Mouse (Mus musculus): ENCODE measurements around the gene Timp3.

Gene Timp3

GRCm38 (mm10) chr10:86296111-86296510, 4.1 kb upstream of the Timp3 start:
- in situ Hi-C loops (cut with MboI, MseI), result loop anchor here (5.0 kb wide), 1 partner anchor 229 kb away; no protein-coding TSS in a partner anchor

GRCm38 (mm10) chr10:86297307-86297706, 2.9 kb upstream of the Timp3 start:
- in situ Hi-C loops (cut with MboI, MseI), result loop anchor here (5.0 kb wide), 1 partner anchor 230 kb away; no protein-coding TSS in a partner anchor

- in situ Hi-C loops (cut with MboI, MseI), result loop anchor here (5.0 kb wide), 1 partner anchor 231 kb away; no protein-coding TSS in a partner anchor
Measured at GRCm38 (mm10) chr10:86298326-86298725, 1.8 kb upstream of the Timp3 start.

- in situ Hi-C loops (cut with MboI, MseI), result loop anchor here (5.0 kb wide), 1 partner anchor 232 kb away; no protein-coding TSS in a partner anchor
Measured at GRCm38 (mm10) chr10:86299795-86300194, 377 bp upstream of the Timp3 start.

- in situ Hi-C loops (cut with MboI, MseI), result no loop called here
Measured at GRCm38 (mm10) chr10:86301117-86301490, 932 bp downstream of the Timp3 start.

- in situ Hi-C loops (cut with MboI, MseI), result no loop called here
Measured at GRCm38 (mm10) chr10:86301593-86302317, 1.6 kb downstream of the Timp3 start.

GRCm38 (mm10) chr10:86302318-86302648, 2.1 kb downstream of the Timp3 start:
- in situ Hi-C loops (cut with MboI, MseI), result no loop called here

GRCm38 (mm10) chr10:86302761-86303494, 2.8 kb downstream of the Timp3 start:
- in situ Hi-C loops (cut with MboI, MseI), result no loop called here

GRCm38 (mm10) chr10:86303495-86303876, 3.3 kb downstream of the Timp3 start:
- in situ Hi-C loops (cut with MboI, MseI), result no loop called here

GRCm38 (mm10) chr10:86304583-86304982, 4.4 kb downstream of the Timp3 start:
- in situ Hi-C loops (cut with MboI, MseI), result no loop called here

GRCm38 (mm10) chr10:86307235-86307634, 7.1 kb downstream of the Timp3 start:
- in situ Hi-C loops (cut with MboI, MseI), result no loop called here

- in situ Hi-C loops (cut with MboI, MseI), result no loop called here
Measured at GRCm38 (mm10) chr10:86310527-86310926, 10.4 kb downstream of the Timp3 start.

- in situ Hi-C loops (cut with MboI, MseI), result no loop called here
Measured at GRCm38 (mm10) chr10:86312976-86313375, 12.8 kb downstream of the Timp3 start.

- in situ Hi-C loops (cut with MboI, MseI), result no loop called here
Measured at GRCm38 (mm10) chr10:86313448-86313847, 13.3 kb downstream of the Timp3 start.

GRCm38 (mm10) chr10:86315513-86315912, 15.3 kb downstream of the Timp3 start:
- in situ Hi-C loops (cut with MboI, MseI), result no loop called here

GRCm38 (mm10) chr10:86317633-86318032, 17.5 kb downstream of the Timp3 start:
- in situ Hi-C loops (cut with MboI, MseI), result no loop called here

GRCm38 (mm10) chr10:86318552-86319140, 18.5 kb downstream of the Timp3 start:
- in situ Hi-C loops (cut with MboI, MseI), result no loop called here

GRCm38 (mm10) chr10:86319526-86319925, 19.4 kb downstream of the Timp3 start:
- in situ Hi-C loops (cut with MboI, MseI), result no loop called here

GRCm38 (mm10) chr10:86320204-86320603, 20.0 kb downstream of the Timp3 start:
- in situ Hi-C loops (cut with MboI, MseI), result no loop called here

GRCm38 (mm10) chr10:86321194-86321593, 21.0 kb downstream of the Timp3 start:
- in situ Hi-C loops (cut with MboI, MseI), result no loop called here

- in situ Hi-C loops (cut with MboI, MseI), result no loop called here
Measured at GRCm38 (mm10) chr10:86322006-86322405, 21.8 kb downstream of the Timp3 start.

GRCm38 (mm10) chr10:86323275-86323994, 23.3 kb downstream of the Timp3 start:
- in situ Hi-C loops (cut with MboI, MseI), result no loop called here

Data from regulatory T cell (primary cell).